Mouse (Mus musculus) testis, adult 10 weeks (tissue): ENCODE results near the gene Olfr769. TPM values are rescaled to one million over a fixed set of nuclear protein-coding genes. Genes with fewer than 3 reads are reported as not detected.

Source experiments
- polyA plus RNA-seq: library from polyadenylated mRNA; stranded (reverse); fragments of 350-450 nt; fragmentation: Illumina TruSeq; extraction: RNeasy Lipid Tissue Mini Kit (QIAGEN cat#74804); gene quantifications from one replicate; pipeline ENCODE4 v1.2.3, GENCODE M21; 2014; ENCODE audit warnings: low read depth, low replicate concordance

Gene Olfr769
- not detected for polyA plus RNA-seq

DNA sequence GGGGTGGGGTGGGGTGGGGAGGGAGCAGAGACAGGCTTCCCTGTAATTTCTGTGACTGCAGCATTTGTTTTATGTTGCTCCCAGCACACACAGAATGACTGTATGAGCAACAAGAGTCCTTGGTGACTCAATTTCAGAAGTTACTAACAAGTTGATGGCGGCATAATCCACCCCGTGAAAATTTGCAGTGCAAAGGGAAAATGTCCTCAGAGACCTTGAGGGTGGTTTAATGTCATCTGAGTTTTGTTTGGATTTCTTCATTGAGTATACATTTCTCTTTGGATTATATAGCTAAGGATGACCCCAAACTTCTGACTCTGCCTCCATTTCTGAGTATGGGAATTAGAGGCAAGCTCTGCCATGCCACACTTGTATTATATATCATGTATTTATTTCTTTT lies at the start of gene Olfr769:
Olfr769 (minus strand) TSS at position 101 of the 400 bp plus-strand sequence.

DNA sequence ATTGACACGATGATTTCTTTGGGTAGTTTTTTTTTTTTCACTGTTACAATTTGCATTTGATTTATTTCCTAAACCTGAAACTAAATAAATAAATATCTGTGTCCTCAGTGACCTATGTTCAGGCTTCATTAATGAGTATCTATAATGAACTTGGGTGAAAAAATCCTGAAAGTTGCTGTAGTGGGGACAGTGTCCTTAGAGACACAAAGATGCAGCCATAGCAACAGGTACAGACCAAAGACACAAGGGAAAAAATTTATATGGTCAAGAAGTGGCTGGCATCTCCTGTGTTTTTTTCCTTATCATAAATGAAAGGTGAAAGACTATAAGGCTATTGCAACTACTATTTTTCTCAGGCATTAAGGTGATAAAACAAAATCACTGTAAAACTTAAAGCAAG lies 47.0 kb upstream of the Olfr769 start, which contains the start of gene Olfr771:
Olfr771 (minus strand) TSS at position 101 of the 400 bp plus-strand sequence.

DNA sequence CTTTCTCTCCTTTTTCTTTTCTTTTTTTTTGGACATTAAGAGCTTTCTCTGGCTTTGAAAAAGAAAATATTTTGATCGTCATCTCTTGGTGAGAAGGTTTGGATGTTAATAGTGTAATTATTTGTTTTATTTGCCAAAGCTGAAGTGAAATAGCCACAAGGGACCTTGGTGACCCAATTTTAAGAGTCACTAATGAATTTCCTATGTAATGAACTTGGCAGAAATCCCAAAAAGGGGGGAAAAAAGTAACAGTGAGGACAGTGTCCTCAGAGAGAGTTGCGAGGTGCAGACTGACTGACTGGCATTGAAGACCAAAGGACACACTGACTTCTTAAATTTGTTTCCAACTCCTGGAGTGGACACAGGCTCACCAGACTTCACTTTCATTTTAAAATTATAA lies 21.2 kb upstream of the Olfr769 start, which contains the start of gene Olfr770:
Olfr770 (minus strand) TSS at position 101 of the 400 bp plus-strand sequence.

DNA sequence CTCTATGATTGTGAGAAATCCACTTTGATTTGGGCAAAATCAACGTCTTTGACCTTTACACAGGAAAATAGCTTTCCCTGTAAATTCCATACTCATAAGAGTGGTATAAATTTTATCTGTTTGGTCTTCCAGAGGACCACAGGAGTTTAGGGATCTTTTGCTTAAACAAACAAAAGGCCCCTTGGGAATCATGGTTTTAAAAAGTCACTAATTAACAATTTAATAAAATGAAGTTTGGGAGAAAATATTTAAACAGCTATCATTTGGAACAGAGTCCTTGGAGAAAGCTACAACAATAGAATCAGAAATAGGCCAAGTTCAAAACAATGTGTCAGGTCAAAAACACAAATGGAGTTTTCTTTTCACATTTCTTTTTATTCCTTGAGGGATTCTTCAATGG lies 18.4 kb downstream of the Olfr769 start, which contains the start of gene Olfr768:
Olfr768 (minus strand) TSS at position 101 of the 400 bp plus-strand sequence.

DNA sequence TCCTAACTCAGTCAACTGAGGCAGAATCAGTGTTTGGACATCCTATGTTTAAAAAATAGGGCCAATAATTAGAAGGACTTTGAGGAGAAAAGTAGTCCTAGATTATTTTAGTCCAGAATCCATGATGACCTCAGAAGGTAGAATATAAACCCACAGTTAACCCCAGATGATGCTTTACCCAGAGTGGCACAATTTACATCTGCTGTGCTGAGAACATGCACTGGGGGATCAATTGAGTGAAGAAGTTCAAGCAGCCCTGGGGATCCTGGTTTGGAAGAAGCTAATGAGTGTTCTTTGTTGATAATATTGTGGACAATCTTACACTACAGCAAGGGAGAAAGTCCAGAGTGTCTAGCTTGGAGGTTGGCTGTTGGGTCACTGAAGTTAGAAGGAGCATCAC lies 34.9 kb downstream of the Olfr769 start, which contains the start of gene Olfr767:
Olfr767 (minus strand) TSS at position 101 of the 400 bp plus-strand sequence.

DNA sequence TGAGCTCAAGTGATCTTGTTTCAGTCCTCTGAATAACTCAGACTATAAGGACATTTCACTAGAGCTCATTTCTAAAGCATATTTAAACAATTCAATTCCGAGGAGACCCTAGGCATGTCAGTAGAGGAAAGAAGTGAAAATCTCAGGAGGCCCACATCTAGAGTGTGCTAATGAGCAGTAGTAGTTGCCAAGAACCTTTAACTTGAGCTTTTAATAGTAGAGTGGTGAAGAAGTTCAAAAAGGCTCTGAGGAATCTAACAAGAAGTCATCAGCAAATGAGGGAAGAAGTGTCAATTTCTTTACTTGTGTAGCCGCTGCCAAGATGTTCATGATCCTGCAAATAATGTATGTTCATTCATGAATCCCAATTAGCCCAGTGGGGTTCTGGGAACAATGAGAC lies 48.8 kb downstream of the Olfr769 start, which contains the start of gene Olfr766-ps1:
Olfr766-ps1 (minus strand) TSS at position 101 of the 400 bp plus-strand sequence.

Other genes starting within 250 kb of the Olfr769 start
- gene Gdf11, start 226.1 kb downstream of the Olfr769 start, polyA plus RNA-seq = 1.2 TPM
- gene Cd63, start 216.9 kb downstream of the Olfr769 start, polyA plus RNA-seq = 53.4 TPM
- 3.0 TPM for gene Rdh5, start 195.0 kb downstream of the Olfr769 start, polyA plus RNA-seq
- 5.1 TPM for gene Bloc1s1, start 193.8 kb downstream of the Olfr769 start, polyA plus RNA-seq
- 1.0 TPM for gene Itga7, start 184.0 kb downstream of the Olfr769 start, polyA plus RNA-seq
- gene Mettl7b, start 156.9 kb downstream of the Olfr769 start, polyA plus RNA-seq = 0.22 TPM
- gene Olfr9, start 128.4 kb downstream of the Olfr769 start, polyA plus RNA-seq = not detected
- not detected for gene Olfr763, start 107.1 kb downstream of the Olfr769 start, polyA plus RNA-seq
- gene Olfr764-ps1, start 78.0 kb downstream of the Olfr769 start, polyA plus RNA-seq = not detected
- gene Olfr765, start 67.9 kb downstream of the Olfr769 start, polyA plus RNA-seq = not detected
- not detected for gene Olfr766-ps1, start 48.9 kb downstream of the Olfr769 start, polyA plus RNA-seq
- not detected for gene Olfr767, start 35.0 kb downstream of the Olfr769 start, polyA plus RNA-seq
- gene Olfr768, start 18.5 kb downstream of the Olfr769 start, polyA plus RNA-seq = not detected
- gene Olfr770, start 21.1 kb upstream of the Olfr769 start, polyA plus RNA-seq = not detected
- gene Olfr771, start 46.9 kb upstream of the Olfr769 start, polyA plus RNA-seq = not detected
- gene Olfr772, start 60.1 kb upstream of the Olfr769 start, polyA plus RNA-seq = 0.25 TPM
- gene Olfr773, start 69.6 kb upstream of the Olfr769 start, polyA plus RNA-seq = not detected
- gene Olfr774, start 118.3 kb upstream of the Olfr769 start, polyA plus RNA-seq = not detected
- gene Olfr775, start 130.6 kb upstream of the Olfr769 start, polyA plus RNA-seq = 0.06 TPM
- gene Olfr776, start 141.3 kb upstream of the Olfr769 start, polyA plus RNA-seq = not detected
- gene Olfr777, start 153.6 kb upstream of the Olfr769 start, polyA plus RNA-seq = not detected
- not detected for gene Olfr780, start 200.3 kb upstream of the Olfr769 start, polyA plus RNA-seq
- gene Olfr781, start 211.0 kb upstream of the Olfr769 start, polyA plus RNA-seq = not detected
- gene Olfr782, start 231.0 kb upstream of the Olfr769 start, polyA plus RNA-seq = not detected